Mouse (Mus musculus) testis, postnatal 10 days (tissue): ENCODE results near the gene Osgin1.

ENCODE experiments used
- DNase-seq: peaks from one replicate; pipeline ENCODE4 v3.0.0; 2021; ENCODE audit warnings: low spot score

Gene Osgin1

DNA sequence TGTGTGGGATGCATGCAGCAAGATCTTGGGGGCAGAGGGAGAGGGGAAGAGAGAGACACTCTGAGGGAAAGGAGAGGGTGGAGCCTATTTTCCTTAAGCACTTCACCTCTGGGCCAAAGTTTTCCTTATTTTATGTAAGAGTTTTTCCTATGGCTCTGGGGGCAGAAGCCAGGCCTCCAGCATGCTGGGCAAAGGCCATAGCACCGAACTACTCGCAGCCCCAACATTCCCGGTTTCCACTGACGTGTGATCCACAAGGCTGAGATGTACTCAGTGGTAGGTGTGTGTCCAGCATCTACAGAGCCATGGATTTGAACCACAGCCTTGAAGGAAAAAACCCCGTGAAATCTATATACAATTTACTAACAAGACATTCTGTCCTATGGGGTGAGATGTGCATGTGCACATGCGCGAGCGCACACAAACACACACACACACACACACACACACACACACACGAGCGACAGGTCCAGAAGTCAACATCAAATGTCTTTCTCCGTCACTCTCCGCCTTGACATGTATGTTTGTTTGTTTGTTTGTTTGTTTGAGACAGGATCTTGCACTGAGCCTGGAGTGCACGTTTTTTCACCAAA is at the start of gene Osgin1:
TSS of gene Osgin1 (plus strand) at position 543 of the 593 bp plus-strand sequence.
- no peak for DNase-seq

DNA sequence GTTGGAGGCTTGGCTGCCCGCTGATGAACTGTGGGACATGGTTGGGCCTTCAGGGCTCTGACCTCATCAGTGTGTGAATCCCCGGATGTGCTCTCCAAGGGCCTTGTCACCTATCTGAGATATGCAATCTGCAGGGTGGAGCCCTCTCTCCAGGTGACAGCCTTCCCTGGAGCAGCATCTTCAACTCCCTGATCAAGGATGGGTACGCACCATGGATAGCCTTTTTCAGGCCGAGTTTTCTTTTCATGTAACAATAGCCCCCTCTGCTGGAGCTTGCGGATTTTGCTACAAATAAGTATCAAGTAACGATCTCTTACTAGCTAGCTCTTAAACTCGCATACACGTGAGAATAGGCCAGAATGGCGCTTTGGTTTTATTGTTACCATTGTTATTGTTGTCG is 49.4 kb upstream of the Osgin1 start:
- DNase-seq = peak; percentile 81

DNA sequence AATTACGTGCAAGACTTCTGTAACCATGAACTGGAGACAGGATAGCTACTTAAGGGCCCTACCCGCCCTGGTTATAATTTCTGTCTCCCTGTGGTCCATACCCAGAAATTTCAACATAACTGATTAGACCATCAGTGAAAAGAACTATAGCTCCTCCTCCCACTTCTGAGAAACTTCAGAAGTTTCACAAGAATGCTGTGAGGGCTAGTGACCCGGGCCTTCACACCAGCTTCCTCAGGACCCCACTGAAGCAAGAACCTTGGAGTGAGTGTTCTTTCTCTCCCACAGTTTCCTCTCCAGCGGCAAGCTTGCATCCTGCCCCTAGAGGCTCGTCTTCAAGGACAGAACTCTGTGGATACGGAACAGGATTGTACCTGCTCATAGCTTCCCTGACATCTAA is 48.1 kb upstream of the Osgin1 start:
- DNase-seq = no peak

DNA sequence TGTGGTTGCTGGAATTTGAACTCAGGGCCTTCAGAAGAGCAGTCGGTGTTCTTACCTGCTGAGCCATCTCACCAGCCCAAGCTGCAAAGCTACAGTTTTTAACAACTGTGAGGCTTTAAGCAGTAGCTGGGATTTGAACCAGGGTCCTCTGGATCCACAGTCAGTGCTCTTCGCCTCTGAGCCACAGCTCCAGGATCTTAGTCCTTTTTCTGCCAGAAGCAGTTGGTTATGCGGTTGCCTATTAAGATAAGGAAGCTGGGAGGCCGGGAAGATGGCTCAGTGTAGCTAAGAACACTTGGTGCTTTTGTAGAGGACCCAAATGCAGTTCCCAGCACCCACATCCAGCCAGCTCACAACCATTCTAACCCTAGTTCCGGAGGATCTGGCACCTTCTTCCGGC is 46.9 kb upstream of the Osgin1 start:
- no peak for DNase-seq

DNA sequence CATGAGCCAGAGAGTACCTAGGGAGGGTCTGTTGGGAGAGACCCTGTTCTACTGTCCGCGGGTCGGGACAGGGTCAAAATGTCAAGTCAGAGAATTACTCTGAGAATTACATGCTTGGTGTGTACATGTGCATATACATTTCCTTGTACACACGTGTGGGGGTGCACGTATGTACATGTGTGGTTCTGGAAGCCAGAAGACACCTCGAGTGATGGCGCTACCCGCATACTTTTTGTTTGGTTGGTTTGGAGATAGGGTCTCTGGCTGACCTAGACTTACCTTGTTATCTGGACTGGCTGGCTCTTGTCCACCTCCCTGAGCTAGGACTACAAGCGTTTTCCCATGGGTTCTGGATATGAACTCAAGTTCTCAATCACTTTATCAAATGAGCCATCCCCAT is 39.8 kb upstream of the Osgin1 start:
- no peak for DNase-seq

- DNase-seq = peak; percentile 95
Observed at GRCm38 (mm10) chr8:119394524-119395026, 39.3 kb upstream of the Osgin1 start, which contains the start of gene Mlycd. TSS of gene Mlycd (plus strand) at chr8:119394878.

- peak; percentile 62 for DNase-seq
Observed at GRCm38 (mm10) chr8:119395072-119395950, 38.6 kb upstream of the Osgin1 start.

- DNase-seq = no peak
Observed at GRCm38 (mm10) chr8:119398558-119398957, 35.4 kb upstream of the Osgin1 start.

DNA sequence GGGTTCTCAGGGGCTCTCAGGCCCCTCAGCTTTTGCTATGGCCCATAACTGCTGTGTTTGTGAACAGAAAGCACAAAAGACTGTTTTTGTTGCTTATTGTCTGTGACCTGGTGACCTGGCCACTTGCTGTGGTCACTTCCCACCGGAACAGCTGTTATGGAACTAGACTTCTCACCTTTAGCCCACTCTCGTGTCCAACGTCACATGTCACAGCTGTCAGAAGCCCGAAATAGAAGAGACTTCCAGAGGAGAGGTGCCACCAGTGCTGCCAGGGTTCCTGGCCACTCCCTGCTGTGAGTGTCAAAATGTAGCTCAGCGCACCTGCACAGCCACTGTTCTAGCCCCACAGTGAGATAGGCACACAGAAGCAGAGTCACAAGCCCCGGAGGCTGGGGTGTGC is 34.7 kb upstream of the Osgin1 start:
- no peak for DNase-seq

- DNase-seq = no peak
Observed at GRCm38 (mm10) chr8:119400122-119400671, 33.7 kb upstream of the Osgin1 start.

GRCm38 (mm10) chr8:119400904-119401303 is 33.0 kb upstream of the Osgin1 start:
- no peak for DNase-seq

DNA sequence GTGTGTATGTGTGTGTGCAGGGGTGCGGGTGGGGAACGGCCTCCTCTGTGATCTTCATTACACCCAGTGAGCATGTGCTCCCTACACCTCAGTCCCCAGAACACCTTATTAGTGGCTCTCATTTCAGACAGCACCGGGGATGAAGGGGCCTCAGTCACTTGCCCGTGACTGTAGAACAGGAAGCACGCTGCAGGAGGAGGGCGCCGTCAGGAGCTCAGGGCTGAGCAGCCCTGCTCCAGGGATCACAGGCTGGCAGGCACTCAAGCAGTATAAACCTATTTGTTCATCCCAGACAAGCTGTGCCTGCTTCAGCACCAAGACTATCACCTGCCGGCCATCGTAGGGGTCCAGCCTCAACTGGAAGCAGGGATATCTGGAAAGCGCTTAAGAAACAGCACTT is 30.0 kb upstream of the Osgin1 start:
- DNase-seq = no peak

GRCm38 (mm10) chr8:119404648-119405047 is 29.3 kb upstream of the Osgin1 start:
- DNase-seq = no peak

- no peak for DNase-seq
Observed at GRCm38 (mm10) chr8:119408311-119408710, 25.6 kb upstream of the Osgin1 start.

GRCm38 (mm10) chr8:119412037-119412734 is 21.7 kb upstream of the Osgin1 start:
- no peak for DNase-seq

- DNase-seq = peak; percentile 90
Observed at GRCm38 (mm10) chr8:119412735-119413498, 21.0 kb upstream of the Osgin1 start.

GRCm38 (mm10) chr8:119413605-119414004 is 20.3 kb upstream of the Osgin1 start:
- DNase-seq = no peak

DNA sequence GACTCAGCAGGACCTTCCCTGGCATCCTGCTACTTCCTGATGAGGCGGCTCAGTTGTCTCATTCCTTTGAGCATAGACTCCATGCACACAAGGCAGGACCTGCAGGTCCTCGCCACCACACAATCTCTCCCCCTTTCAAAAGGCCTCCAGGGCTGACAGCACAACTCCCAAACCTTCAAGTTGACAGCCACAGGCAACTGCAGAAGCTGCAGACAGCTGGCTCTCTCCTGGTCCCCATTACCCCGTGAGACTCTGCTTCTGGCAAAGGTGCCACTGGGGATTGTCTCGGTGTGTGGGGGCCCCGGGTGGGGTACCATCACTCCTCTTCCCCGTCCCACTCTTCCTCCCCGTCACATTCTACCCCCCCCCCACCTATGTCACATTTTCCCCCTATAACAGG is 13.6 kb upstream of the Osgin1 start:
- DNase-seq = no peak

DNA sequence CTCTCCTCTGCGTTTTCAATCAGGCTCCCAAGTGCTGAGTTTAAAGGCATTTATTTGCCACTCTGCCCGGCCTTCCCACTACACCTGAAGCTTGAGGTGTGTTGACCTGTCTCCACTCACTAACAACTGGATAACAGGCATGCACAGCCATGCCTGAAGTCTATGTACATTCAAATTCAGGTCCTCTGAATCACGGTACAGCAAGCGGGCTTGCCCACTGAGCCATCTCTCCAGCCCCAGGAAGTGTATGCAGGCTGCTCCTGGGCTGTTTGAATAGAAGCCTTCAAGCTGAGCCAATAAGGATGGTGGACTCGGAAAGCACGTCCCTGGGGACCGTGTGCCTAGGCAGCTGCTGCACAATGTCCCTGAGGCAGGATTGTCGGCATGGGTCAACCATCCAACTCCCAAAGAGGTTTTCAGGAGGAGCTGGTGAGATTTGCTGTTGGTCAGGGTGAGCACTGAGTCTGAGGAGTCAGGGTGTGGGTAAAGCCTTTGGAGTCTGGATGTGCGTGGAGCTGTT is 12.3 kb upstream of the Osgin1 start:
- no peak for DNase-seq

DNA sequence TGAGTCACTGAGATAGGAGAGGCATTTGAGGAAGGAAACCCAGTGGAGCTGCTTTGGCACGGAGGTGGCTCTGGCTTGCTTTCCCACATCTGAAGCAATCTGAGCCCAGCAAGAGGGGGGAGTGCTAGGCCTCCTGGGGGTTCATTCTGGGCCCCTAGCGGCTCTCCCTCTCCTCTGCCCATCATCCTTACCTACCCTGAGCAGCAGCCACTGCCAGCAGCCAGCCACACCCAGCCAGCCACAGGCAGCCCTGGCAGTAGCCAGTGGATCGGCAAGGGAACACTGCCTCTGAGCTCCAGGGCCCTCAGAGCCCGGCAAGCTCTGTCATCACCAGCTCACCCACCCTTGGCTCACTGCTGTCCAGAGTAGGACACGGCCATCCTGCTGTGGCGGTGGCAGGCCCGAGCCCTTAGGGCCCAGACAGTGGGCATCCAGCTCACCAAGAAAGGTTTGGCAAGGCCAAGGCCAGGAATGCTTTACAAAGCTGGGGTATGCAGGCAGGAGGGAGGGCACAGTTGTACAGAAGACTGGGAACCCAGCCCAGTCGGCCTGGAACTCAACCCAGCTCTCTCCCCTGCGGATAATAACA is 11.7 kb upstream of the Osgin1 start:
- no peak for DNase-seq

GRCm38 (mm10) chr8:119423631-119424141 is 10.2 kb upstream of the Osgin1 start:
- DNase-seq = no peak
